Mouse (Mus musculus): Measurements from ENCODE around the gene Rnase13.

Rnase13 gene

GRCm38 (mm10) chr14:51871741-51872140 lies 50.8 kb downstream of the Rnase13 start:
- no peak for DNase-seq
